Mouse (Mus musculus) stomach, adult 2 months (tissue): ENCODE measurements around the gene 1110012L19Rik. TPM values are rescaled to one million over a fixed set of nuclear protein-coding genes. Genes with fewer than 3 reads are reported as not detected.

ENCODE experiments used
- polyA plus RNA-seq: library from polyadenylated mRNA; depleted of rRNA; stranded (reverse); fragments of >200 nt; gene quantifications from 2 replicates; pipeline ENCODE4 v1.2.3, GENCODE M21; 2012; rRNA removed

Gene 1110012L19Rik
- 0.72 and 0.90 TPM in 2 replicates for polyA plus RNA-seq

DNA sequence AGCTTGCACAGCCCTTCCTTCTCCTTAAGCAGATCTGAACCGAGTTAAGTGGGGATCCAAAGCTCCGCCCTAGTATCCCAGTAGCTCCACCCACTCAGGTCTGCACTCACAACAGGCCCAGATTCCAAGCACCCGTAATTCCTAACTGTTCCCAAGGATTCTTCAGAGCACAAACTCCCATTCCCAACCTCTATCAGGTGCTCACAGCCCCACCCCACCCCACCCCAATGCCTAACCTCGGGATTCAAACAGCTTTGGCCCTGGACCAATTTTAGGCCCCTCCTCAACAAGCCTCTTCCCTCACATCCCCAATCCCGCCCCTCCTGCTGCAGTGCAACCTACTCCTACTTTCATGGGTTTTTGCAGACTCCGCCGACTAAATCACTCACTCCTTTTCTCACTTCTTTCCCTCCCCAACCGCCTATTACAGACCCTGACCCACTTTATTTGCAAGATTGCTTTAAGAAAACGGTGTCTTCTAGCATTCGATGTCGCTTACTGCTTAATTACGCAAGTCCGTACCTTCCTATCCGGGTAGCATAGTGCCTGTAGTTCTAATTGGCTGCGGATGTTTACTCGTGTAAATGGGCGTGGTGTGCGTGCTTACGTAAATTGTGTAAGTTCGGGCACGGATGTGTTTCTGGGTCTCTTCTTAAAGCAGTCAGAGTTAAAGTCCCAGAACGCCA lies at the start of gene 1110012L19Rik:
Gene 1110012L19Rik (plus strand): TSS at position 602 of the 686 bp plus-strand sequence.

DNA sequence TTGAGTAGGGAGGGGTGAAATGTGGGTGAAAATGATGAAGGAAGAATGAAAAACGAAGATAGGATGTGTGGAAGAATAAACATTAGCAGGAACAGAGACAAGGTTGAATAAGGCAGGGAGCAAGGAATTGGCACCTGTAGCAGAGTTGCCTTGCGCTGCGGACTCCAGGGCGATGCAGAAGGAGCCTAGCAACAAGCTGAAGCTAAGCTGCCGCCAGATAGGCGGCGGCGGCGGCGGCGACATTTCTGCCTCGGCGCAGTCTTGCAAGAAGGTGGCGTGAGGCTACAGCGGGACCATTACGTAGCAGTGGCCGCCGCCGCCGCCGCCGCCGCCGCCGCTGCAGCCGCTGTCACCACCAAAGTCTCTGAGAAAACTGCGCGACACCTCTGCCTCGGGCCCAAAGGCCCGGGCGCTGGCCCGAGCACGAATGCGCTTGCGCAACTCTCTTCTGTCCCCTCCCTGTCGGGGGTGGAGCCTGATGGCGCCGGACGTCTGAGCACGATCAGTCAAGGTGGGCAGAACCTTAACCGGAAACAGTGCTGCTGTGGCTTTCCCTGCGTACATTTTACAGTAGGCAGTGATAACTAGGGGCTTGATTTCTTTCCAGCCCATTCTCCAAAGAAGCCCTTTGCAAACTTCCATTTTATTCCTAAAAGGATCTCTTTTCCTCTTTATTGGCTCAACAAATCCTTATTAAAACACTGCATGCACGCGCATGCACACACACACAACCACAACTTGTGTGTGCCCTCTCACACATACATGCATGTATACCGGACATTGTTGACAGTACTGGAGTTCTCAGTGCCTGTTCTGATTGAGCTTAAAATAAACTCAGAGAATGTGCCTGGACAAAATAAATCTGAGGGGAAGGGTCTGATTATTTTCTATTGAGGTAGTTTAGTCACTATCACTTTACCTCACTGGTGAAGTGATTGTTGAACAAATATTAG lies 20.7 kb upstream of the 1110012L19Rik start, which contains the start of gene Ids:
Gene Ids (minus strand): TSS at position 424 of the 953 bp plus-strand sequence.

Other genes with a start within 250 kb of the 1110012L19Rik start
- gene Ids, start 20.8 kb upstream of the 1110012L19Rik start, polyA plus RNA-seq: 5.8 and 6.8 TPM in 2 replicates
- gene Tmem185a, start 91.3 kb downstream of the 1110012L19Rik start, polyA plus RNA-seq: 3.0 and 6.1 TPM in 2 replicates